Mouse (Mus musculus) urinary bladder, postnatal 4 days (tissue): ENCODE data around the gene Hsd3b7.
"Not testable (repeated sequence)": the region's sequence is repeated elsewhere in the genome, so short reads cannot be mapped to it uniquely, and the experiment has no call there.

Experiments
- DNase-seq, 2 experiments: peaks; one replicate each; pipeline ENCODE4 v3.0.0; 2021 to 2022; ENCODE audit warnings: low spot score in 2 of 2

The Hsd3b7 gene

GRCm38 (mm10) chr7:127815954-127816821 lies 15.8 kb downstream of the Hsd3b7 start:
- peak; percentile 63 to 70 for DNase-seq

- no peak for DNase-seq
Measured at GRCm38 (mm10) chr7:127817053-127817452, 16.6 kb downstream of the Hsd3b7 start.

GRCm38 (mm10) chr7:127817776-127818175 lies 17.4 kb downstream of the Hsd3b7 start:
- no peak for DNase-seq

GRCm38 (mm10) chr7:127820836-127821509 lies 20.6 kb downstream of the Hsd3b7 start:
- DNase-seq, result no peak

GRCm38 (mm10) chr7:127822494-127822893 lies 22.1 kb downstream of the Hsd3b7 start:
- no peak for DNase-seq

- no peak for DNase-seq
Measured at GRCm38 (mm10) chr7:127823236-127824171, 23.1 kb downstream of the Hsd3b7 start.

GRCm38 (mm10) chr7:127824176-127824871 lies 23.9 kb downstream of the Hsd3b7 start, which contains the start of the genes Stx4a and Stx1b:
Gene Stx4a, plus strand, starts transcription at chr7:127824294.
Gene Stx1b, minus strand, starts transcription at chr7:127824549.
- peak in 1 of 2 experiments; percentile 46 for DNase-seq

- no peak for DNase-seq
Measured at GRCm38 (mm10) chr7:127835550-127835949, 35.1 kb downstream of the Hsd3b7 start.

GRCm38 (mm10) chr7:127837473-127837872 lies 37.1 kb downstream of the Hsd3b7 start:
- no peak for DNase-seq

GRCm38 (mm10) chr7:127837878-127838277 lies 37.5 kb downstream of the Hsd3b7 start:
- DNase-seq, result not testable (repeated sequence)

GRCm38 (mm10) chr7:127840031-127840430 lies 39.6 kb downstream of the Hsd3b7 start:
- DNase-seq, result not testable (repeated sequence)

- DNase-seq, result peak in 1 of 2 experiments; percentile 49
Measured at GRCm38 (mm10) chr7:127840886-127841285, 40.5 kb downstream of the Hsd3b7 start.

GRCm38 (mm10) chr7:127841340-127842000 lies 41.1 kb downstream of the Hsd3b7 start:
- DNase-seq, result peak; percentile 93 to 95

- DNase-seq, result peak; percentile 70 to 78
Measured at GRCm38 (mm10) chr7:127842001-127842718, 41.8 kb downstream of the Hsd3b7 start.

- no peak for DNase-seq
Measured at GRCm38 (mm10) chr7:127849973-127850875, 49.8 kb downstream of the Hsd3b7 start.

- DNase-seq, result no peak
Measured at GRCm38 (mm10) chr7:127850906-127851305, 50.5 kb downstream of the Hsd3b7 start.
